Mouse (Mus musculus) spleen, embryonic (tissue): ENCODE data around the gene Metap1d.

Source experiments
- CTCF ChIA-PET: fragments of 350-600 bp; sonication (Branson Sonifier 250); formaldehyde crosslinking; loops from one replicate; lab custom pipeline; 2022; lab: Charles Lee

Metap1d gene

GRCm38 (mm10) chr2:71543531-71543930, 90.5 kb downstream of the Metap1d start:
- CTCF ChIA-PET, result interaction anchor here (0.6 to 0.7 kb wide), 3 partner anchors 11 to 1069 kb away, joined by 3 to 5 read pairs (median 3); no protein-coding TSS in a partner anchor

- CTCF ChIA-PET, result interaction anchor here (0.6 to 0.7 kb wide), 2 partner anchors 11 to 243 kb away, joined by 3 to 5 read pairs; no protein-coding TSS in a partner anchor
Observed at GRCm38 (mm10) chr2:71543948-71544347, 90.9 kb downstream of the Metap1d start.

- CTCF ChIA-PET, result no interaction called here
Observed at GRCm38 (mm10) chr2:71544391-71545285, 91.6 kb downstream of the Metap1d start.

GRCm38 (mm10) chr2:71545401-71545881, 92.4 kb downstream of the Metap1d start:
- CTCF ChIA-PET, result no interaction called here

GRCm38 (mm10) chr2:71545882-71546639, 93.0 kb downstream of the Metap1d start:
- CTCF ChIA-PET, result interaction anchor here (0.6 kb wide), 2 partner anchors 204 to 1360 kb away, joined by 3 to 5 read pairs; no protein-coding TSS in a partner anchor

- CTCF ChIA-PET, result interaction anchor here (0.6 kb wide), 2 partner anchors 205 to 1361 kb away, joined by 3 to 5 read pairs; no protein-coding TSS in a partner anchor
Observed at GRCm38 (mm10) chr2:71546640-71547071, 93.6 kb downstream of the Metap1d start, which contains the start of gene Dlx2. TSS of gene Dlx2 (minus strand) at chr2:71546754.

GRCm38 (mm10) chr2:71547829-71548228, 94.8 kb downstream of the Metap1d start:
- CTCF ChIA-PET, result no interaction called here

GRCm38 (mm10) chr2:71550330-71550729, 97.3 kb downstream of the Metap1d start:
- CTCF ChIA-PET, result no interaction called here

- CTCF ChIA-PET, result no interaction called here
Observed at GRCm38 (mm10) chr2:71551704-71552103, 98.6 kb downstream of the Metap1d start.

- CTCF ChIA-PET, result no interaction called here
Observed at GRCm38 (mm10) chr2:71556071-71556470, 103.0 kb downstream of the Metap1d start.

- CTCF ChIA-PET, result no interaction called here
Observed at GRCm38 (mm10) chr2:71566466-71566865, 113.4 kb downstream of the Metap1d start.

- CTCF ChIA-PET, result no interaction called here
Observed at GRCm38 (mm10) chr2:71573736-71574135, 120.7 kb downstream of the Metap1d start.
